Mouse (Mus musculus) liver, embryonic 14.5 days (tissue): Measurements from ENCODE around the gene Gm43191.

Experiments
- CTCF ChIP-seq: IDR thresholded peaks from 2 replicates; pipeline ENCODE4 v1.5.1; 2016; ENCODE audit warnings: antibody characterized with exemption, low read depth, control low read depth
- EP300 ChIP-seq: IDR thresholded peaks from 2 replicates; pipeline ENCODE4 v1.6.1; 2016; ENCODE audit warnings: antibody characterized with exemption, low read depth

DNA sequence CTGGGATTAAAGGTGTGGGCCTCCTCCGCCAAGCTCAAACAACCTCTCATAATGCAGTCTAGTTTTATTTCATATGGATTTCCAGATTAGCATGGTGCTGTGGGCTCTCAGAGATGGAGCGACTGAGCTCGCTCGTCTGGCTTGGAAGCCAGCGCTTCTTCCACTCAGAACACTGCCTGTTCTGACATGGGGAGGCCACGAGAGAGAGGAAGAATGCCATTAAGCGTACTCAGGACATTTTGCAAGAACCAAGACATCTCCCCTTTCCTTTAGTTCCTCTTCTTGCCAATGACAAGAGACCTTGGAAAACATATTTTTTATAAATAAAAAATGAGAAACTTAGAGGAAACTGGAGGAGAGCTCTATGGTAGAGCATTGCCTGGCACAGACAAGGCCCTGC, 32.3 kb downstream of the Gm43191 start:
- TF ChIP-seq EP300 (no peak), CTCF (no peak)
